Mouse (Mus musculus) stomach, postnatal 0 days (tissue): ENCODE data around the gene Bsn.

Experiments used
- CTCF ChIP-seq: IDR thresholded peaks from 2 replicates; pipeline ENCODE4 v1.5.1; 2016; ENCODE audit warnings: antibody characterized with exemption, low read depth, mild to moderate bottlenecking, moderate library complexity
- EP300 ChIP-seq: optimal IDR thresholded peaks from 2 replicates; pipeline ENCODE3; 2016; ENCODE audit warnings: antibody characterized with exemption

DNA sequence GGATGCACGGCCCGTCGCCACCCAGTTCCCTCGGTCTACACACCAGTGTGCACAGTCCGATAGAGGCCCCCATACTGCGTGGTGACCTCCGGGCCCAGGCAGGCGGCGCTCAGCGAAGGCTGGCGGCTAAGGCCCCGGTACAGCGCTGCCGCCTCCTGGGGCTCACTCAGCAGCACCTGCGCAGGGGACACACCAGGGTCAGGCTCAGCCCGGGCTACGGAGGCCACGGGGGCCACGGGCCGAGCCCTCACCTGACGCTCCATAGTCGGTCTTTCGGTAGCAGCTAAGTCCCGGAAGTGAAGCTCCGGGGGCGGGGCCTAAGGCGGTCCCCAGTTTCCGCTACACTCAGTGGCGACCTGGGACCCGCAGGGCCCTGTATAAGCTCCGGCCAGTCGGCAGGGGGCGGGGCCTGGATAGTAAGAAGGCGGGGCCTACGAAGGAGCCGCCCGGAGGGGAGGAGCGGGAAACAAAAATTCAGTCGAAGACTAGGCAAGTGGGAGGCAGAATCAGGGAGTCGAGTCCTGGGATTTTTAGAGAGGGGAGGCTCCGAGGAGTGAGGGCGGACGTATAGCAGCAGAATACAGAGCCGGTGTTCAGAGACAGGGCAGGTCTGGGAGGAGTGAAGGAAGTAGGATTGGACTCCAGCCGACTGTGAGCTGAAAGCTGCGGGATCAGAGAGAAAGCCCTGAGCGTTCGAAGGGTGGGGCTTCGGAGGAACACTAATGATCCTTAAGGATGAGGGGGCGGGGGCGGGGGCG is 95.8 kb downstream of the Bsn start, which contains the start of gene Apeh:
- TF ChIP-seq EP300, result no peak
- peak; percentile 26 for TF ChIP-seq CTCF
